Mouse (Mus musculus): Measurements from ENCODE around the gene Chl1.

DNA sequence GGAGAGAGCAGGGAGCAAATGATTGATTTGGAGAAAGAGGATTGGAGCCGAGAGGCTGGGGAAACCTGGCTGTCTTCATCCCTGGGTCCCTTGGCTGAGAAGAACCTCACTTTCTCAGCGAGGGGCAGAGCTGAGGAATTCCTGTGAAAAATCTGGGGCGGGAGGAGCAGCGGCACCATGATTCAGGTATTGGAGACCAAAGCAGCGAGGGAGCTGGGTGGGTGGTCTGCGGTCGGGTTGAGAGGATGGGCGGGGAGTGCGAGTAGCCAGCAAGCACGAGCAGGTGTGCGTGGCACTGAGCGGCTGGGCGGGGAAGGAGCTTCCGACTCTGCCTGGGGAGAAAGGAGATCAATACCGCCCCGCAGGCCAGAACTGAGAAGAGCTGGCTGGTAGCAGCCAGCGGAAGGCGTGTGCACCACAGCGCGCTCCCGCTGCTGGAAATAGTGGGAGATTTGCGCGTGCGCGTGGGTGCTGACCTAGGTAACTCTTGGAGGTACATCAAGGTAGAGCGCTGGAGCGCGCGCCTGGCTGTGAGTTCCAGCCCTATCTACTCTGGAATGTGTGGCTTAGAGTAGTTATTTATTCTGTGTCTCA lies 1.7 kb downstream of the Chl1 start:
- TF ChIP-seq POU5F1 (IDR thresholded peaks at IDR 0.05; ENCODE audit: borderline replicate concordance, low read length) (no peak), CTCF (conservative IDR thresholded peaks at IDR 0.05; ENCODE audit: low read length) (no peak)
